Mouse (Mus musculus) lung, postnatal 4 days (tissue): Measurements from ENCODE around the gene Zdhhc4.

Experiments
- DNase-seq, 2 experiments: peaks; one replicate each; pipeline ENCODE4 v3.0.0; 2021

Zdhhc4 gene

DNA sequence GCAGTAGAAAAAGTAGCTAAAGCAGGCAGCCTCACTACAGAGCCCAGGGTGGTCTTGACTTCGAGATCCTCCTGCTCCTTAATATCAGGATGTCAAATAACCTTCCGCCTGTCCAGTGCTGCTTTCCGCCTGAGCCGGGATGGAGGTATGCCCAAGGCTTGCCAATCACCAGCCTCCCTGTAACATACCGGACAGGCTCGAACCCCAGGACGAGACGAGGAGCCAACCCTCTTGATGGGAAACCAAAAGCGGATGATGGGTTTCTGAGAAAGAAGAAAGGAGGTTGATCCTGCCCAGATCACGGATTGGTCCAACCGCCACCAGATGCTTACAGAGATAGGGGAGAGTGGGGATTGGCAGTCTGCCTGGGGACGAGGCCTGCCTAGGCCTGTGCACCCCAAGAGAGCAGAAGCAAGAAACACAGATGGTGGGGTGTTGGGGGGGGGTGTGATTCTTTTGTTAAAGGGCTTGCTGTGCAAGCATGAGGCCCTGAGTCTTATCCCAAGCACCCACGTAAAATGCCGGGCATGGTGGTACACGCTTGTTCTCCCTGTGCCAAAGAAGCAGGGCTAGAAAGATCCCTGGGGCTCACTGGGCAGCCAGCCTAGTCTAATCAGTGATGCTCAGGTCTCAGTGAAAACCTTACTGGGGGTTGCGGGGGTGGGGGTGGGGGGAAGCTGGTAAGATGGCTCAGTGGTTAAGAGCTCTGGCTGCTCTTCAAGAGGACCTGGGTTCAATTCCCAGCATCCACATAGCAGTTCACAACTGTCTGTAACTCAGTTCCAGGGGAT lies 56.3 kb downstream of the Zdhhc4 start:
- no peak for DNase-seq

DNA sequence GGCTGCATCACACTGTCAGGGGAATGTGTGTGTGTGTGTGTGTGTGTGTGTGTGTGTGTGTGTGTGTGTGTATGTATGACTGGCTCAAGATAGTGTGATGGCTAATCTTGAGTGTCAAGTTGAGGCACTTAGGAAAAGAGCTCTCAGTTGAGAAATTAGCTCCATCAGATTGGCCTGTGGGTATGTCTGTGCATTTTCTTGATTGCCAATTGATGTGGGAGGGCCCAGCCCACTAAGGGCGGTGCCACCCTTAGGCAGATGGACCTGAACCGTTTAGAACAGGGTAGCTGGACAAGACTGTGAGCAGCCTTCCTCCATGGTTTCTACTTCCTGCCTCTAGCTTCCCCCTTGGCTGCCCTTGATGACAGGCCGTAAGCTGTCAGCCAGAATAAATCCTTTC lies 56.9 kb downstream of the Zdhhc4 start:
- no peak for DNase-seq

DNA sequence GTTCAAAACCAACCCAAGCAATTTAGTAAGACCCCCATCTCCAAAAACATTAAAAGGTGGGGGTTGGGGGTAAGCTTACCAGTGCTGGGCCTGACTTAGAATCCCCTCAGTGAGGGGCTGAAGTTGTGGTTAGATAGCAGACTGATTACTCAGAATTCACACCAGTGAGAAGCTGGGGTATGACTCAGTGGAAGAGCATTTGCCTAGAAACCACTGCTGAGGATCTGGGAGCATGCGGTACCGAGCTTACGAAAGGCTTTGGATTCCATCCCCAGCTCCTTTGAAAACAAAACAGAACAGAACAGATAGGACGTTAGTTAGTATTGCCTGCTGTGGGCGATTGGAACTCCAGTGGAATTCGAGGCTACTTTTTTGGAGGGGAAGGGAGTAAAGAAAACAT lies 57.4 kb downstream of the Zdhhc4 start:
- no peak for DNase-seq

DNA sequence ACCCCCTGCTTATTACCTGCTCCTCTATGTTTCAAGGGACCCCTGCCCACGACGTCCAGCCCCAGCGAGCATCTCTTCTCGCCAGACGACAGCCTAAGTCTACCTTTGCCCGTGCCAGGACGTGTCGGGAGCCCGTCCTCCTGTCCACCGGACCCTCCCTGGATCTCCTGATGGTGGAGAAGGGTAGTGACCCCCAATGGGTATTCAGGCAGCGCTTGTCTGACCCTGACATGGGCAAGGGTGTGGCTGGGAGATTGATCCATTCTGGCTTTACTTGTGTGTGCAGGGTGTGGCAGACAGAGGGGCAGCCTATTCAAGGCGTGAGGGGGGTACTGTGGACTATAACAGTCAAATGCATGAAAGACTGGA lies 58.9 kb downstream of the Zdhhc4 start:
- no peak for DNase-seq

DNA sequence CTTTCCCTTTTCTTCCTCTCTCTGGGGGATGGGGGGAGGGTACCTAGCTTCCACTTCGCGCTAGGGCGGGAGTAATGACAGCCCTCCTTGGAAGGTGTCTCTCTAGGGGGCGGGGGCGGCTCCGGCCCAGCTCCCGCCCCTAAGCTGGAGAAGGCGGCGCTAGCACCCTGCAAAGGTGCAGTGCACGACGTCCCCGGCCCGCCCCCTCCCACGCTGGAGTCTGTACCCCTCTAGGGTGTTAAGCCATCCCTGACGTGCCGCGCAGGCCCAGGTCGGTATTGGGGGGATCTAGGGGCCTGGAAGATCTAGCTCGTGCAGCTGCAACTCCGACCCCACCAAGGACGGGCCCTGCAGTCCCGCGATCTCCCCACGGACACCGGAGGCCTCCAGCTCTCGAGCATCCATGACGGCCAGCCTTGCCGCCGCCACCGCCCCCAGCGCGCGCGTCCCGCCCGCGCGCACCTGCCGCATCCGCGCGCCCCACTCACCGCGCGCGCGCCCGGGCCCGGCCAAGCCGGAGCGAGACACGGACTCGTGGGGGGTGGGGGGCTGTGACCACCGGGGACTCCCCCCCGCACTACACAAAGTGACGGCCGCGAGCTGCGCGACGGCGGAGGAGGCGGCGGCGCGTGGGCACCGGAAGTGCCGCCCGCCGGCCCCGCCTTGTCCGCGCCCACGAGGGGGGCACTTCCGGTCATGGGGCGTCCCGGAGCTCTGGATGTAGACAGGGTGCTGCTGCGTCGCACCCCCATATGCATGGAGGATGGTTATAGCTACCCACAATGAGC lies 59.5 kb downstream of the Zdhhc4 start, which contains the start of gene Zfp316:
Gene Zfp316, minus strand, starts transcription at position 660 of the 788 bp plus-strand sequence.
- DNase-seq = peak; percentile 76 to 81

DNA sequence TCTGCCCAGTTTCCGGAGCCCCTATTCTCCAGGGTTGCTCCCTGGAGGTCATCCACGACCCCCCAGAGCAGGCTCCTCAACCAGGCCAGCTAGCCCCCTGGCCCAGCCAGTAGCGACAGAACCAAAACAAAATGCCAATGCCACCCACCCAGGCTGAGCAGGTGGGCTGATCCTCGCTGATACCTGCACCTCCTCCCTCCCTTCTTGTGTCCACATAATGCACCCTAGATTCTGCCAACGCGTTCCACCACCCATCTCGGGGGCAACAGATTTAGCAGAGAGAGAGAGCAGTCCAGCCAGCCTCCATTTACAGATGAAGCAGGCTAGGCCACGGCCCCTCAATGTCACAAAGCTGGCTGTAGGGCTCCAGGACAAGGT lies 60.1 kb downstream of the Zdhhc4 start:
- DNase-seq = no peak

- no peak for DNase-seq
Measured at GRCm38 (mm10) chr5:143266794-143267193, 62.3 kb downstream of the Zdhhc4 start.
